12 mouse cellular contexts compared by ENCODE assay signal in genomic region chr13:45250028-45250427, GRCm38 (mm10).
"Had no signal": no experiment of that assay in that cellular context is flagged by ENCODE, and none has a peak within 500 bp of the region (broad histone marks: within the 10 kb centered on the region; RNA-seq: fewer than 3 reads in every experiment).

No protein-coding gene starts in this region.

- H3K27me3 ChIP-seq: limb, embryonic 12.5 days; lung, embryonic 15.5 days; neural tube, embryonic 12.5 days had no signal

- H3K27ac ChIP-seq: limb, embryonic 12.5 days; liver, embryonic 13.5 days; lung, embryonic 15.5 days; neural tube, embryonic 12.5 days had no signal

- DNase-seq: kidney, adult 8-10 months; kidney, postnatal 25 days; layer of hippocampus, adult 9-11 months; layer of hippocampus, postnatal 36 days; liver; liver, embryonic 13.5 days; liver, postnatal 0 days; thymus, adult 2 months; thymus, postnatal 25 days had no signal

- ATAC-seq: liver, postnatal 0 days had no signal

- H3K36me3 ChIP-seq: limb, embryonic 12.5 days; liver, embryonic 13.5 days; lung, embryonic 15.5 days; neural tube, embryonic 12.5 days had no signal

- H3K4me3 ChIP-seq: limb, embryonic 12.5 days; liver, embryonic 13.5 days; lung, embryonic 15.5 days; neural tube, embryonic 12.5 days had no signal

- H3K4me2 ChIP-seq: limb, embryonic 12.5 days; liver, embryonic 13.5 days; lung, embryonic 15.5 days; neural tube, embryonic 12.5 days had no signal

- H3K4me1 ChIP-seq: liver, embryonic 13.5 days; lung, embryonic 15.5 days; neural tube, embryonic 12.5 days had no signal

- H3K9ac ChIP-seq: limb, embryonic 12.5 days; liver, embryonic 13.5 days; liver, postnatal 0 days; lung, embryonic 15.5 days; neural tube, embryonic 12.5 days had no signal

- H3K9me3 ChIP-seq: limb, embryonic 12.5 days; liver, embryonic 13.5 days; lung, embryonic 15.5 days; neural tube, embryonic 12.5 days had no signal
